Mouse (Mus musculus): ENCODE measurements at regions not wholly inside any gene's neighbourhood (a gene's known extent, or its start where the extent isn't known, plus 50 kb on each side); places are given as distances from the start of the nearest gene placed in this dataset.

GRCm38 (mm10) chr19:37824155-37824554, 126.6 kb downstream of the Cyp26a1 start:
- H3K79me2 ChIP-seq (ENCODE audit: control insufficient read depth, insufficient read depth): no peaks in the 10 kb centered on the region
- H3K27me3 ChIP-seq (ENCODE audit: control insufficient read depth, insufficient read depth, insufficient read length): no peaks in the 10 kb centered on the region
- TF ChIP-seq E2F4 (IDR thresholded peaks at IDR 0.05; ENCODE audit: insufficient read depth) (no peak), POLR2AphosphoS2 (IDR thresholded peaks at IDR 0.05; ENCODE audit: insufficient read length, low read depth) (no peak), SRF (IDR thresholded peaks at IDR 0.05; ENCODE audit: control insufficient read depth, insufficient read length, low read depth) (no peak), USF1 (IDR thresholded peaks at IDR 0.05; ENCODE audit: low read depth) (no peak), CEBPB (IDR thresholded peaks at IDR 0.05; ENCODE audit: insufficient read depth, poor library complexity, severe bottlenecking) (no peak), TCF12 (IDR thresholded peaks at IDR 0.05; ENCODE audit: insufficient read depth, poor library complexity, severe bottlenecking) (no peak)

DNA sequence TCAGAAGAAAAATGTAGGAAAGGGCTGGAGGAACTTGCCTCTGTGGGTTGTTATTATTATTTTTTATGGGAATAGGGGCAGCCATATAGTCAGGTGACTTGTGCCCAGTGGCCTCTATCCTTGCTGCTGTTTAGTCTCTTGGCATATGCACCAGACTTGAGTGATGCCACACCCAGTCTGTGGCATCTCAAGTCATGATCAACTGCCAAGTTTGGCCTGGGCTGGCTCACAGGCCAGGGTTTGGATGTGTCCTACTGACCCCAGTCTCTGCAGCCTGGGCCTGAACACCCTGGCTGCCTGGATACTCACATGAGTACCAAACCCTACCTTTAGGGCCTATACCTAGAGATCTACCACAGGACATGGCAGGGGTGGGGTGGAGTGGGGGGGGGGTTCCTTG, 133.8 kb downstream of the Cyp26a1 start:
- TF ChIP-seq USF1 (IDR thresholded peaks at IDR 0.05; ENCODE audit: low read depth): no peak
- no peak for TF ChIP-seq MYOD1 (IDR thresholded peaks at IDR 0.05; ENCODE audit: control insufficient read depth in 1 of 3, insufficient read length in 2 of 3, low read depth in 2 of 3)
- TF ChIP-seq CEBPB (IDR thresholded peaks at IDR 0.05; ENCODE audit: insufficient read depth, poor library complexity, severe bottlenecking): no peak
- TF ChIP-seq MAX (IDR thresholded peaks at IDR 0.05; ENCODE audit: low read depth): no peak
- TF ChIP-seq E2F4 (IDR thresholded peaks at IDR 0.05; ENCODE audit: insufficient read depth): no peak
- no peak for TF ChIP-seq MYOG (IDR thresholded peaks at IDR 0.05; ENCODE audit: control insufficient read depth in 1 of 3, insufficient read depth in 1 of 3, insufficient read length in 2 of 3, low read depth in 2 of 3)
- TF ChIP-seq REST (IDR thresholded peaks at IDR 0.05; ENCODE audit: insufficient read depth, insufficient read length): no peak
- no peak for TF ChIP-seq TCF3 (IDR thresholded peaks at IDR 0.05; ENCODE audit: insufficient read length, low read depth)
- no peak for TF ChIP-seq POLR2A (IDR thresholded peaks at IDR 0.05; ENCODE audit: insufficient read length, low read depth)
- TF ChIP-seq POLR2AphosphoS2 (IDR thresholded peaks at IDR 0.05; ENCODE audit: insufficient read length, low read depth): no peak
- Histone ChIP-seq H3K79me2 (ENCODE audit: control insufficient read depth, insufficient read depth) (no peaks in the 10 kb centered on the region), H3K36me3 (ENCODE audit: control insufficient read depth, insufficient read depth) (no peaks in the 10 kb centered on the region), H3K4me2 (ENCODE audit: low read depth) (no peak overlapping the region), H3ac (ENCODE audit: control insufficient read depth, insufficient read length) (no peak overlapping the region), H3K4me3 (no peak overlapping the region), H3K27me3 (ENCODE audit: control insufficient read depth, insufficient read depth, insufficient read length) (no peaks in the 10 kb centered on the region)

More at GRCm38 (mm10) chr19:37824155-37824554, 126.6 kb downstream of the Cyp26a1 start:
- Histone ChIP-seq H3K36me3 (ENCODE audit: control insufficient read depth, insufficient read depth) (no peaks in the 10 kb centered on the region), H3ac (ENCODE audit: control insufficient read depth, insufficient read length) (no peak overlapping the region), H3K4me2 (ENCODE audit: low read depth) (no peak overlapping the region), H3K4me3 (no peak overlapping the region)

DNA sequence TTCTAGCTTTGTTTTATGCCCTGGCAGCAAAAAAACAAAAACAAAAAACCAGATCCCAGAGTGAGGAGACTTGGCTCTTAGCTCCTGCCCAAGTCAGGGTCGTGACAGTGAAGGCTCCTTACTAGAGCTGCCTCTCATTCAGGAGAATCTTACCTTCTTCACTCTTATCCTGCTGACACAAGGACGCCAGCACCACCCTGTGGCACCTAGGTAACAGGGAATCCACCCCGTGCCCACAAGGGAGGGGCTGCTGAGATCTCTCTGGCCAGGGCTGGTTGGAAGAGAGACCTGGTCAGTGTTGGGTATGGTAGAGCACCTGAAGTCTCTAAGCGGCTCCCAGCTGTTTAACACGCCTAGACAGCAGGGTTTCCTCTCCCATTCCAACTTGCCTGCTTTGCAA, 139.3 kb downstream of the Cyp26a1 start:
- Histone ChIP-seq H3ac (ENCODE audit: control insufficient read depth, insufficient read length) (no peak overlapping the region), H3K4me2 (ENCODE audit: low read depth) (no peak overlapping the region)

More for the DNA sequence above, 139.3 kb downstream of the Cyp26a1 start:
- Histone ChIP-seq H3K4me3 (no peak overlapping the region), H3K27me3 (ENCODE audit: control insufficient read depth, insufficient read depth, insufficient read length) (no peaks in the 10 kb centered on the region), H3K36me3 (ENCODE audit: control insufficient read depth, insufficient read depth) (no peaks in the 10 kb centered on the region), H3K79me2 (ENCODE audit: control insufficient read depth, insufficient read depth) (no peaks in the 10 kb centered on the region)
- TF ChIP-seq SRF (IDR thresholded peaks at IDR 0.05; ENCODE audit: control insufficient read depth, insufficient read length, low read depth) (no peak), TCF3 (IDR thresholded peaks at IDR 0.05; ENCODE audit: insufficient read length, low read depth) (no peak), CEBPB (IDR thresholded peaks at IDR 0.05; ENCODE audit: insufficient read depth, poor library complexity, severe bottlenecking) (no peak), MYOG (IDR thresholded peaks at IDR 0.05; ENCODE audit: control insufficient read depth in 1 of 3, insufficient read depth in 1 of 3, insufficient read length in 2 of 3, low read depth in 2 of 3) (no peak), REST (IDR thresholded peaks at IDR 0.05; ENCODE audit: insufficient read depth, insufficient read length) (no peak), POLR2AphosphoS2 (IDR thresholded peaks at IDR 0.05; ENCODE audit: insufficient read length, low read depth) (no peak), MAX (IDR thresholded peaks at IDR 0.05; ENCODE audit: low read depth) (no peak), E2F4 (IDR thresholded peaks at IDR 0.05; ENCODE audit: insufficient read depth) (no peak), MYOD1 (IDR thresholded peaks at IDR 0.05; ENCODE audit: control insufficient read depth in 1 of 3, insufficient read length in 2 of 3, low read depth in 2 of 3) (no peak), POLR2A (IDR thresholded peaks at IDR 0.05; ENCODE audit: insufficient read length, low read depth) (no peak), TCF12 (IDR thresholded peaks at IDR 0.05; ENCODE audit: insufficient read depth, poor library complexity, severe bottlenecking) (no peak), USF1 (IDR thresholded peaks at IDR 0.05; ENCODE audit: low read depth) (no peak)

Measured in myocyte (in vitro differentiated cells).